Mouse (Mus musculus) intestine, embryonic 14.5 days (tissue): Measurements from ENCODE around the gene Dpf3. TPM values are rescaled to one million over a fixed set of nuclear protein-coding genes. Genes with fewer than 3 reads are reported as not detected.
A peak's percentile ranks its signal among the peaks of the same experiment; 100 is the strongest.

ENCODE experiments used
- ATAC-seq: fragments of 200-750 bp; cut with Nextera tagmentation; replicated peaks from 2 replicates; pipeline ENCODE4 v1.8.0; 2017; ENCODE audit warnings: low read depth, moderate number of reproducible peaks, moderate TSS enrichment, moderate library complexity; ENCODE audit not compliant: low FRiP score, low TSS enrichment
- DNase-seq: peaks from one replicate; pipeline ENCODE4 v3.0.0-alpha.2; 2018; ENCODE audit warnings: low spot score
- H3K27ac ChIP-seq: fragments of 300-500 bp; sonication (generic); 2 replicates; pipeline ENCODE4 v1.5.1; 2014; ENCODE audit warnings: low read depth, mild to moderate bottlenecking, control low read depth
- H3K27me3 ChIP-seq: fragments of 300-500 bp; sonication (generic); replicated peaks from 2 replicates; pipeline ENCODE4 v1.6.1; 2014; ENCODE audit warnings: low read length, control low read depth; ENCODE audit not compliant: control insufficient read depth, insufficient read depth
- H3K36me3 ChIP-seq: fragments of 300-500 bp; sonication (generic); 2 replicates; pipeline ENCODE4 v1.6.1; 2014; ENCODE audit warnings: low read length, control low read depth; ENCODE audit not compliant: control insufficient read depth, insufficient read depth
- H3K4me1 ChIP-seq: fragments of 300-500 bp; sonication (generic); replicated peaks from 2 replicates; pipeline ENCODE4 v1.6.1; 2014; ENCODE audit warnings: low read length, control low read depth, mixed read lengths; ENCODE audit not compliant: control insufficient read depth, insufficient read depth
- H3K4me2 ChIP-seq: fragments of 300-500 bp; sonication (generic); 2 replicates; pipeline ENCODE4 v1.6.1; 2014; ENCODE audit warnings: low read length
- H3K4me3 ChIP-seq: fragments of 300-500 bp; sonication (generic); 2 replicates; pipeline ENCODE4 v1.5.1; 2014; ENCODE audit warnings: low read depth, low read length, control low read depth, mixed read lengths
- H3K9ac ChIP-seq: fragments of 300-500 bp; sonication (generic); 2 replicates; pipeline ENCODE4 v1.6.1; 2014; ENCODE audit warnings: mild to moderate bottlenecking, low read length
- H3K9me3 ChIP-seq: fragments of 300-500 bp; sonication (generic); 2 replicates; pipeline ENCODE4 v1.6.1; 2016; ENCODE audit warnings: low read length, control low read depth; ENCODE audit not compliant: control insufficient read depth
- WGBS: fragments of 180-500 bp; shearing (Covaris S2); extraction: QIAGEN DNeasy Blood & Tissue Kit; methylation state at CpG from one replicate; pipeline ENCODE4 v1.1.7; 2014; 5-methylcytosine and 5-hydroxymethylcytosine counted together
- polyA plus RNA-seq: library from polyadenylated mRNA; unstranded; fragments of >200 nt; fragmentation: Nextera tagmentation; extraction: Ambion mirVana; gene quantifications from 2 replicates; pipeline ENCODE4 v1.2.1, GENCODE M21; 2014

The Dpf3 gene
- polyA plus RNA-seq, 1 experiment from 2014 or later = 8.7 TPM

DNA sequence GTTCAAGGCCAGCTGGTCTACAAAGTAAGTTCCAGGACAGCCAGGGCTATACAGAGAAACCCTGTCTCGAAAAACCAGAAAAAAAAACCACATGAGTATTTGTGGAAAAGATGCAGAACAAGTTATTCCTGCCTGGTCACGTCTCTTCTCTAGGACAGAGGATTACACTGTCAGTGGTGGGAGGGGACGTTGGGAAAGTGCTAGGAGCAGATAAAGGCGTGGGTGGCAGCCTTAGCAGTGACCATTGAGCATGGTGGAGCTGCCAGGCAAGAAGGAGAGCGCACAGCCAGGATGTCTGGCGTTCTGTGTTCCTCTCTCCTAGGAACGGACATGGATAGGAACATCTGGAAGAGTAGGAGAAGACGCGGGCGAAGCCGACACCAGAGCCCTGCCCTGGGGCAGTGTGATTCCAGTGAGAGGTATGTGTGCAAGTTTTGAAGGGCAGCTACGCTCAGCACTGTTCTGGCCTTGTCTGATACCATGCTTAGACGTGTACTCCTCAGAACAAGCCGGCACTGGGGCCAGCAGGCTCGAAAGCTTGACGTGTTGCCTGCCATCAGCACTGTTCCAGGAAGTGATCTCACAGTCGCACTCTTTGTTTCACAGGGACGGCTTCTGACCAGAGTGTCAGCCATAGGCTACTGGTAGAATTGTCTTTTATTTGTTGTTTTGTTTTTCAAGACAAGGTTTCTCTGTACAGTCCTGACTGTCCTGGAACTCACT is 38.5 kb upstream of the Dpf3 start:
- peaks cover 14% of the 10 kb centered on the region for H3K36me3 ChIP-seq
- no peak overlapping the region for H3K27ac ChIP-seq
- ATAC-seq (0 out of 2 replicates have a peak, but pooled peaks have one; percentile 29), DNase-seq (no peak)
- 71% methylated on average over 18 of the region's 18 CpGs for WGBS
- H3K9ac ChIP-seq = no peak overlapping the region
- H3K4me2 ChIP-seq = no peak overlapping the region
- H3K4me3 ChIP-seq = no peak overlapping the region
- H3K4me1 ChIP-seq = peaks cover 6% of the 10 kb centered on the region
- H3K9me3 ChIP-seq = no peaks in the 10 kb centered on the region
- no peaks in the 10 kb centered on the region for H3K27me3 ChIP-seq

DNA sequence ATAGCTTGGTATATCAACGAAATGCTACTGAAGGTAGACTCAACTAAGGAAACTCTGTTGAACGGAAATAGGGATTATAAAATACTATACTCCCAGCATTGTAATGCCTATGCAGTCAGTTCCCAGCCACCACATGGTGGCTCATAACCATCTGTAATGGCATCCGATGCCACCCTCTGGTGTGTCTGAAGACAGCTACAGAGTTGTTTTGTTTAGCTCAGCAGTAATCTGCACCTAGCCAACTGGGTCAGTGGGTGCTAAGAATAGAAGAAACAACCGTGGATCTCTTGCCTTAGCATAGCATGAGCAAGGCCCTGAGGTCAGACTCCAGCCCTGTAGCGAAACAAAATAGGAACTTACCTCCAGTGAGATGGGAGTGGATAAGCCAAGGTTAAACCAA is 36.8 kb upstream of the Dpf3 start:
- WGBS = 86% methylated on average over 5 of the region's 5 CpGs
- H3K4me3 ChIP-seq = no peak overlapping the region
- no peaks in the 10 kb centered on the region for H3K27me3 ChIP-seq

GRCm38 (mm10) chr12:83523892-83524291 is 36.4 kb upstream of the Dpf3 start:
- WGBS = 74% methylated on average over 4 of the region's 4 CpGs

More for the DNA sequence above, 36.8 kb upstream of the Dpf3 start:
- no peak overlapping the region for H3K4me2 ChIP-seq
- H3K36me3 ChIP-seq = 0 out of 2 replicates have a peak, but pooled peaks cover 3% of the 10 kb centered on the region
- no peak overlapping the region for H3K9ac ChIP-seq
- DNase-seq (no peak), ATAC-seq (no peak)
- no peak overlapping the region for H3K27ac ChIP-seq
- H3K4me1 ChIP-seq = peaks cover 7% of the 10 kb centered on the region
- no peaks in the 10 kb centered on the region for H3K9me3 ChIP-seq

DNA sequence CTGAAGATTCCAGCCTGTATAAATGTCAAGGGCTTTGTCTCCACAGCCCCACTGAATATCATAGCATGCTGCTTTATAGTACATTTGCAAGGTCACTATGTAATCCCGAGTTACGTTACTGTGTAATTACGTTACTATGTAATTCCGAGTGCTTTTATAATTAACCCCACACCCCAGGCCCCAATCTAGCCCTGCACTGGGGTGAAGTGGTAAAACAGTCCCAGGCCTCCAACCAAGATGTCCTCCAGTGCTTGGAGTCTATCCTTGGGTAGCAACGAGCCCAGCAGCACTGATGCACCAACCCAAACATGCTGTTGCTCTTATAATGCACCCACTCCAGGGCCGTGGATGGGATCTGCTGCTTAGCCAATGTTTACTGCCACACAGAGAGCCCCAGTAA is 35.5 kb upstream of the Dpf3 start:
- H3K9me3 ChIP-seq = no peaks in the 10 kb centered on the region
- no peak overlapping the region for H3K4me2 ChIP-seq
- DNase-seq (no peak), ATAC-seq (no peak)
- H3K27ac ChIP-seq = no peak overlapping the region
- H3K27me3 ChIP-seq = no peaks in the 10 kb centered on the region
- H3K9ac ChIP-seq = no peak overlapping the region
- 85% methylated on average over 6 of the region's 6 CpGs for WGBS
- H3K4me3 ChIP-seq = no peak overlapping the region
- 0 out of 2 replicates have a peak, but pooled peaks cover 3% of the 10 kb centered on the region for H3K36me3 ChIP-seq
- H3K4me1 ChIP-seq = peaks cover 7% of the 10 kb centered on the region

More at GRCm38 (mm10) chr12:83523892-83524291, 36.4 kb upstream of the Dpf3 start:
- H3K4me1 ChIP-seq = peaks cover 7% of the 10 kb centered on the region
- H3K27ac ChIP-seq = no peak overlapping the region
- no peak for DNase-seq
- no peak for ATAC-seq
- H3K4me2 ChIP-seq = no peak overlapping the region
- no peak overlapping the region for H3K9ac ChIP-seq
- no peaks in the 10 kb centered on the region for H3K9me3 ChIP-seq
- no peak overlapping the region for H3K4me3 ChIP-seq
- 0 out of 2 replicates have a peak, but pooled peaks cover 3% of the 10 kb centered on the region for H3K36me3 ChIP-seq
- no peaks in the 10 kb centered on the region for H3K27me3 ChIP-seq

DNA sequence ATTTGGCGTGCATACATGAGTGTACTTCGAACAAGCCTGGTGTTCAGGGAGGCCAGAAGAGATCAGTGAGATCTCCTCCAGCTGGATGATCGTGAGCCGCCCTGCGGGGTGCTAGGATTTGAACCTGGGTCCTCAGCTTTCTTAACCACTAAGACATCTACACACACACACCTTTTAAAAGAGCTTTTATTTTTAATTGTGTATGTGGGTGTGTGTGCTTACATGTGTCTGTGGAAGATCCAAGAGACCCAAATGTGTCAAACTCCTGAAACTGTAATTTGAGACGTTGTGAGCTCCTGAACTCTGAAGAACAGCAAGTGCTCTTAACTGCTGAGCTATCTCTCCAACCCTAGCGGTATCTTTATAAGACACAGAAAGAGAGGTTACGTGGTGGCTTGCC is 33.6 kb upstream of the Dpf3 start:
- H3K9ac ChIP-seq = peak overlapping the region; percentile 64; the same call in 1 of the 2 replicates
- no peak for ATAC-seq

DNA sequence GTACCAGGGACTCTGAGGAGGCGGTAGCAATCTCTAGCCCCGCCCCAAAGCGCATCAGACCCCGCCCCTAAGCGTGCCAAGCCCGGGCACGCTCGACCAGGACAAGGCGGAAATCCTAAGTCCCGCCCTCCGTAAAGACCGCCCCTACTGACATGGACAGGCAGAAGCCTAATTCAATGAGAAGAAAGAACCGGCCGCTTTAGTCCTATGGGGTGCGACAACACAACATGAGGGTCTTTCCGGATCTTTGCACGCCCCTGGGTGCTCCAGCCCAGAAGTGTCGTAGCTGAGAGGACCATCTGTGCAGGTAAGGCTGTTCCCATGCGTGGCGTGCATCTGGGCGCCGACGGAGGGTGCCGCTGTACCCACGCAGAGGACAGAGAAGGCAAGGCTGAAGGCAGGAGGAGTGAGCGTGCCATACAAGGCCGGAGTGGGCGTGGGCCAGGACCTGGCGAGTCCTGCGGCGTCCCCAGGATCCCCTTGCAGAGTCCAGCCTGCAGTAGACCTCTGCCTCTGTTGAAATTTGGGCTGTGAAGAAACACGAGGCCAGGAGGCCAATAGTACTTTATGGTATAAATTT is 32.9 kb upstream of the Dpf3 start, which contains the start of gene Dcaf4:
Dcaf4 (plus strand) TSS at position 156 of the 580 bp plus-strand sequence.
- no peaks in the 10 kb centered on the region for H3K27me3 ChIP-seq
- peak within 1 kb of the TSS; percentile 62 for H3K27ac ChIP-seq
- H3K4me2 ChIP-seq = peak within 1 kb of the TSS; percentile 47
- peak; percentile 97 for ATAC-seq
- H3K9me3 ChIP-seq = no peaks in the 10 kb centered on the region
- H3K9ac ChIP-seq = peak within 1 kb of the TSS; percentile 64
- H3K4me3 ChIP-seq = peak within 1 kb of the TSS; percentile 85
- WGBS = under 1% methylated on average over 32 of the region's 32 CpGs
- no peaks in the 10 kb centered on the region for H3K36me3 ChIP-seq
- DNase-seq = peak; percentile 99
- H3K4me1 ChIP-seq = peaks cover 7% of the 10 kb centered on the region

More for the DNA sequence above, 33.6 kb upstream of the Dpf3 start:
- Histone ChIP-seq H3K4me1 (peaks cover 7% of the 10 kb centered on the region), H3K4me3 (peak overlapping the region; percentile 85), H3K27me3 (no peaks in the 10 kb centered on the region), H3K4me2 (peak overlapping the region; percentile 47), H3K36me3 (no peaks in the 10 kb centered on the region), H3K27ac (no peak overlapping the region), H3K9me3 (no peaks in the 10 kb centered on the region)
- no peak for DNase-seq
- WGBS = 36% methylated on average over 8 of the region's 8 CpGs

- 71% methylated on average over 3 of the region's 3 CpGs for WGBS
These were observed 30.1 kb upstream of the Dpf3 start for GRCm38 (mm10) chr12:83517580-83517979.

GRCm38 (mm10) chr12:83514216-83514615 is 26.7 kb upstream of the Dpf3 start:
- H3K9ac ChIP-seq = no peak overlapping the region
- H3K4me3 ChIP-seq = no peak overlapping the region
- ATAC-seq (no peak), DNase-seq (no peak)
- 62% methylated on average over 4 of the region's 4 CpGs for WGBS
- no peaks in the 10 kb centered on the region for H3K27me3 ChIP-seq
- H3K36me3 ChIP-seq = no peaks in the 10 kb centered on the region
- no peak overlapping the region for H3K27ac ChIP-seq
- peaks cover 7% of the 10 kb centered on the region for H3K4me1 ChIP-seq
- H3K9me3 ChIP-seq = no peaks in the 10 kb centered on the region
- H3K4me2 ChIP-seq = no peak overlapping the region

More at GRCm38 (mm10) chr12:83517580-83517979, 30.1 kb upstream of the Dpf3 start:
- no peak overlapping the region for H3K4me2 ChIP-seq
- no peak for ATAC-seq
- H3K4me1 ChIP-seq = peaks cover 13% of the 10 kb centered on the region
- H3K27ac ChIP-seq = no peak overlapping the region
- no peaks in the 10 kb centered on the region for H3K36me3 ChIP-seq
- H3K9me3 ChIP-seq = no peaks in the 10 kb centered on the region
- no peak for DNase-seq
- no peak overlapping the region for H3K9ac ChIP-seq
- H3K27me3 ChIP-seq = no peaks in the 10 kb centered on the region
- H3K4me3 ChIP-seq = no peak overlapping the region
